Comparison of ENCODE assay signal across 10 mouse cellular contexts in the genomic region with DNA sequence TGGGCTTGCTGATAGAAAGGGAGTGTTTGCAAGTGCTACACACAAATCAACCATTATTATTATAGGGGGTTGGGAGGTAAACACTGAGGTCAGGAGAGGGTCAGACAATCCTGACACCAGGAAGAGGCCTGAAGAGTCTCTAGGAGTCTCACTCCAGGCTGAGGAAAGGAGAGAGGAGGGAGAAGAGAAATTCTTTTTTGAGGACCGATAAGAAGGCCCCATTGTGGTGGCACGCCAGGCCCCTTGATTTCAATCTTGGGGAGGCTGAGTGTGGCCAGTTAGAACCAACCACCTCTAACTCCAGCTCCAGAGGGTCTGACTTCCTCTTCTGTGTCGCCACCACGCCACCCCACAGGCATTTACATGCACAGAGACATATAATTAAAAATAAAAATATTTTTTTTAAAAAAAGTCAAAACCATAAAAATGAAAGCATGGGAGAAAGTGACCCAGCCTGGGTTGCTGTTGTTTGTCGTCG. TPM values are rescaled to one million over a fixed set of nuclear protein-coding genes. Genes with fewer than 3 reads are reported as not detected.
DNase-seq lines count a peak whose midpoint lies in the region; ATAC-seq and TF ChIP-seq lines count a peak whose summit lies in the region.
"Had no signal": no experiment of that assay in that cellular context is flagged by ENCODE, and none has a peak within 500 bp of the region (broad histone marks: within the 10 kb centered on the region; RNA-seq: fewer than 3 reads in every experiment).

No protein-coding gene starts in this region.

- H3K27ac ChIP-seq in heart, embryonic 13.5 days (replicated peaks): peak overlapping the region; percentile 71
- H3K27ac ChIP-seq in forebrain, embryonic 14.5 days (ENCODE audit: low read depth, low read length): no peak overlapping the region
- no peak overlapping the region for H3K27ac ChIP-seq in liver, embryonic 15.5 days (replicated peaks)

- peaks cover 25% of the 10 kb centered on the region for H3K36me3 ChIP-seq in heart, embryonic 13.5 days
- peaks cover 34% of the 10 kb centered on the region for H3K36me3 ChIP-seq in E14TG2a.4 (ENCODE audit: insufficient read depth, low read length)
- peaks cover 10% of the 10 kb centered on the region for H3K36me3 ChIP-seq in forebrain, embryonic 14.5 days (ENCODE audit: control insufficient read depth, insufficient read depth, low read length)
- H3K36me3 ChIP-seq in liver, embryonic 15.5 days (replicated peaks): peaks cover 3% of the 10 kb centered on the region; the same call in 1 of the 2 replicates
- H3K36me3 ChIP-seq: G1E had no signal

- intact Hi-C loops in heart, postnatal 36 days (cut with DNase I): no loop called here

- 13% methylated on average over 6 of the region's 6 CpGs for WGBS in heart, embryonic 13.5 days
- 22% methylated on average over 6 of the region's 6 CpGs for WGBS in forebrain, embryonic 14.5 days
- 2% methylated on average over 6 of the region's 6 CpGs for WGBS in liver, embryonic 15.5 days (ENCODE audit: insufficient replicate concordance)

- H3K9ac ChIP-seq in heart, embryonic 13.5 days: peak overlapping the region; percentile 83
- H3K9ac ChIP-seq in forebrain, embryonic 14.5 days (ENCODE audit: low read length): peak overlapping the region; percentile 71
- 0 out of 2 replicates have a peak overlapping the region, but pooled peaks have one; percentile 25 for H3K9ac ChIP-seq in liver, embryonic 15.5 days

- no peak for DNase-seq in heart, postnatal 36 days
- no peak for DNase-seq in forebrain, embryonic 14.5 days (ENCODE audit: low spot score)
- DNase-seq in gastrocnemius, adult 18-20 months (ENCODE audit: low spot score): no peak
- no peak for DNase-seq in cerebellum, postnatal 25 days
- DNase-seq in lung, postnatal 4 days: no peak

- peak overlapping the region; percentile 81 for H3K4me3 ChIP-seq in heart, embryonic 13.5 days
- peak overlapping the region; percentile 84 for H3K4me3 ChIP-seq in E14TG2a.4 (replicated peaks; ENCODE audit: low read length)
- peak overlapping the region; percentile 59 for H3K4me3 ChIP-seq in forebrain, embryonic 14.5 days (ENCODE audit: low read depth, low read length)
- peak overlapping the region; percentile 64 for H3K4me3 ChIP-seq in liver, embryonic 15.5 days (replicated peaks)

- no peak for ATAC-seq in heart, embryonic 13.5 days (ENCODE audit: extremely low read depth, insufficient number of reproducible peaks, low FRiP score, low TSS enrichment)
- ATAC-seq in forebrain, embryonic 14.5 days: no peak
- ATAC-seq in liver, embryonic 15.5 days (ENCODE audit: insufficient read depth): no peak

- no peaks in the 10 kb centered on the region for H3K9me3 ChIP-seq in heart, embryonic 13.5 days
- no peaks in the 10 kb centered on the region for H3K9me3 ChIP-seq in E14TG2a.4 (ENCODE audit: low read length)
- no peaks in the 10 kb centered on the region for H3K9me3 ChIP-seq in forebrain, embryonic 14.5 days (replicated peaks; ENCODE audit: control insufficient read depth, low read length)
- H3K9me3 ChIP-seq in liver, embryonic 15.5 days (replicated peaks): no peaks in the 10 kb centered on the region

- H3K4me1 ChIP-seq in heart, embryonic 13.5 days: peaks cover 48% of the 10 kb centered on the region
- peaks cover 23% of the 10 kb centered on the region for H3K4me1 ChIP-seq in E14TG2a.4 (replicated peaks; ENCODE audit: low read depth, low read length)
- H3K4me1 ChIP-seq in forebrain, embryonic 14.5 days (ENCODE audit: control insufficient read depth, insufficient read depth, low read length): peaks cover 26% of the 10 kb centered on the region
- H3K4me1 ChIP-seq in liver, embryonic 15.5 days (replicated peaks): peaks cover 25% of the 10 kb centered on the region

- no peak for TF ChIP-seq CTCF in E14TG2a.4 (conservative IDR thresholded peaks at IDR 0.05; ENCODE audit: low read length)

- H3K4me2 ChIP-seq in heart, embryonic 13.5 days: peak overlapping the region; percentile 92
- peak overlapping the region; percentile 90 for H3K4me2 ChIP-seq in forebrain, embryonic 14.5 days (ENCODE audit: low read length)
- H3K4me2 ChIP-seq in liver, embryonic 15.5 days: peak overlapping the region; percentile 81

- H3K27me3 ChIP-seq in heart, embryonic 13.5 days (replicated peaks): peaks cover 16% of the 10 kb centered on the region
- H3K27me3 ChIP-seq in E14TG2a.4 (ENCODE audit: insufficient read depth, low read length): peaks cover 35% of the 10 kb centered on the region
- no peaks in the 10 kb centered on the region for H3K27me3 ChIP-seq in forebrain, embryonic 14.5 days (replicated peaks; ENCODE audit: control insufficient read depth, insufficient read depth, low read length)
- H3K27me3 ChIP-seq in liver, embryonic 15.5 days: peaks cover 27% of the 10 kb centered on the region

RNA-seq across cellular contexts. Expression of a gene that starts 0.5 kb away (rescaled TPM):
- 84.8 and 87.5 TPM in 2 replicates for polyA plus RNA-seq in heart, embryonic 13.5 days (2015; fragmentation: Nextera tagmentation; extraction: Ambion mirVana)
- total RNA-seq in heart, postnatal 36 days (2021): 1 to 10 TPM; 1.1 to 1.4 TPM
- polyA plus RNA-seq in forebrain, embryonic 14.5 days (2014; fragmentation: Nextera tagmentation; extraction: Ambion mirVana): 97.8 and 123 TPM in 2 replicates
- polyA plus RNA-seq in liver, embryonic 15.5 days (2015; fragmentation: Nextera tagmentation; extraction: Ambion mirVana): 18.5 and 20.6 TPM in 2 replicates
- total RNA-seq in gastrocnemius, adult 18-20 months (2021): not detected
- total RNA-seq: G1E had no signal
- polyA plus RNA-seq: G1E had no signal

RNA-seq across cellular contexts. Expression of a gene that starts 4.0 kb away (rescaled TPM):
- polyA plus RNA-seq in heart, embryonic 13.5 days (2015; fragmentation: Nextera tagmentation; extraction: Ambion mirVana): 0.57 and 0.98 TPM in 2 replicates
- total RNA-seq in heart, postnatal 36 days (2021): not detected
- 0.09 TPM in 2 replicates for polyA plus RNA-seq in forebrain, embryonic 14.5 days (2014; fragmentation: Nextera tagmentation; extraction: Ambion mirVana)
- 0.05 and 0.14 TPM in 2 replicates for polyA plus RNA-seq in liver, embryonic 15.5 days (2015; fragmentation: Nextera tagmentation; extraction: Ambion mirVana)
- not detected for total RNA-seq in gastrocnemius, adult 18-20 months (2021)
- total RNA-seq: gastrocnemius, postnatal 25 days had no signal
- polyA plus RNA-seq: G1E had no signal

Comparison
In these comparisons a context has a peak if more than half of its experiments do, and no peak if none do; other contexts are left out.
1. H3K9ac ChIP-seq: peak in every context shown above with its lines; median percentile 83 in heart, embryonic 13.5 days; 71 in forebrain, embryonic 14.5 days; 25 in liver, embryonic 15.5 days.